Mouse (Mus musculus) ES-E14 (cell line): ENCODE results near the gene Fam219b.

Experiments used
- CHD2 ChIP-seq: IDR thresholded peaks from 2 replicates; pipeline ENCODE4 v1.6.1; 2014; ENCODE audit warnings: mild to moderate bottlenecking, low read depth, low read length, inconsistent platforms
- HCFC1 ChIP-seq: IDR thresholded peaks from 2 replicates; pipeline ENCODE4 v1.6.1; 2012; ENCODE audit warnings: low read length, inconsistent platforms, borderline replicate concordance; ENCODE audit not compliant: insufficient read depth
- MAFK ChIP-seq: IDR thresholded peaks from 2 replicates; pipeline ENCODE4 v1.6.1; 2014; ENCODE audit warnings: mild to moderate bottlenecking, low read depth, low read length, inconsistent platforms; ENCODE audit not compliant: insufficient read depth
- ZC3H11A ChIP-seq: IDR thresholded peaks from 2 replicates; pipeline ENCODE4 v1.6.1; 2012; ENCODE audit warnings: low read depth, mild to moderate bottlenecking, inconsistent platforms, low read length, borderline replicate concordance
- ZNF384 ChIP-seq: IDR thresholded peaks from 2 replicates; pipeline ENCODE4 v1.6.1; 2012; ENCODE audit warnings: low read depth, low read length, inconsistent platforms

- no peak for TF ChIP-seq ZC3H11A
- TF ChIP-seq ZNF384 = no peak
- TF ChIP-seq HCFC1 = no peak
- no peak for TF ChIP-seq CHD2
- no peak for TF ChIP-seq MAFK
Observed at GRCm38 (mm10) chr9:57543951-57544350, 6.6 kb downstream of the Fam219b start.
